Mouse (Mus musculus) monocyte, adult 5-6 weeks (primary cell): Measurements from ENCODE around the gene Pole4. TPM values are rescaled to one million over a fixed set of nuclear protein-coding genes. Genes with fewer than 3 reads are reported as not detected.
"Not testable (repeated sequence)": the region's sequence is repeated elsewhere in the genome, so short reads cannot be mapped to it uniquely, and the experiment has no call there.

Source experiments
- ATAC-seq: fragments of 153-309, 156-312 bp; replicated peaks from 2 replicates; pipeline ENCODE4 v1.8.0; 2017; ENCODE audit warnings: mild to moderate bottlenecking; ENCODE audit not compliant: low TSS enrichment, insufficient number of reproducible peaks, severe bottlenecking, poor library complexity, low FRiP score
- total RNA-seq: library from RNA; stranded (forward); fragments of 200-1000, 200-491, 200-594 nt; gene quantifications from 3 replicates; pipeline ENCODE4 v1.2.3, GENCODE M21; 2017

Gene Pole4
- total RNA-seq, 1 experiment from 2014 or later = 56.2 TPM

DNA sequence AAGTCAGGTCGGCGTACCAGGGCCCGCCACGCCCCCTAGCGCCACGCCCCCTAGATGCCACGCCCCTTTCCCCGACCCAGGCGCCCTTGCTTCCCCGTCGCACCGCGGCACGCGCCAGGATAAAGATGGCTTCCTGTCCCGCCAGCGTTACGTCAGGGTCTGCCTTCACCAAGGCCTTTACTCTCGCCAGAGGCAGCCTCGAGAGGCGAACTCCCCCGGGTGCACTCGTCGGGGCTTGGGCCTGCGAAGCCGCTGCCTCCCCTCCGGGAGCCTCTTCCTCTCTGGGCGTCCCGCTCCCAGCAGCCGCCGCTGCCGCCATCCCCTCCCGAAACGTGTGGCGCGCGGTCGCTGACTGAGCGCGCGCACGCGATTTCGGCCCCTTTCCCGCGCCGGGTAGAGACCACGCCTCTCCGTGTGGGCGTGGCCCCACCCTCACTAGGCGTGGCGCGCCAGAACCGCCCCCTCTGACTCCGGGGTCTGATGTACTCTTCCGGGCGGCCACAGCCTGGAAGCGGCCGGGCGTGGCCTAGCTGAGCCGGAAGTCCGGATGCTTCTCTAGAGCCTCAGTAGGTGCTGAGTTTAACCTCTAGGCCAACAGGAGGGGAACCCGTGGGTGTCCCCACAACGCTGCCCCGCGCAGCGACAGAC is 52.5 kb downstream of the Pole4 start:
- peak; percentile 94 for ATAC-seq

DNA sequence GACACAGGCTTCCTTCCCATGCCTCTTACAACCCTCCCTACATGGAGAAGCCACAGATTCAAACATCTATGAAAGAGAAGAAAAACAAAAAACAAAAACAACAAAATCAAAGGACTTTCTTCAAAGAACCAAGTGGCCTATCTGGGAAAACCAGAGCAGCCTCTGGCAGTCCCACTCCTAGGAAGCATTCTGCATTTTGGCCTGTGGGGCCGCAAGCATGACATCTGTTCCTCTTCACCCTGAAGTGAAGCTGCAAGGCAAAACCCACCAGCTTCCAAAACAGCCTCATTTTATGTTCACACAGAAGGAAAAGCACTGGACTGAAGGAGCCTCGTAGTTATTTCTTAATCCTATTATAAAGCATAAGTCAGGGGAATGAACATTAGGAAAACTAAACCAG is 56.1 kb downstream of the Pole4 start:
- no peak for ATAC-seq

DNA sequence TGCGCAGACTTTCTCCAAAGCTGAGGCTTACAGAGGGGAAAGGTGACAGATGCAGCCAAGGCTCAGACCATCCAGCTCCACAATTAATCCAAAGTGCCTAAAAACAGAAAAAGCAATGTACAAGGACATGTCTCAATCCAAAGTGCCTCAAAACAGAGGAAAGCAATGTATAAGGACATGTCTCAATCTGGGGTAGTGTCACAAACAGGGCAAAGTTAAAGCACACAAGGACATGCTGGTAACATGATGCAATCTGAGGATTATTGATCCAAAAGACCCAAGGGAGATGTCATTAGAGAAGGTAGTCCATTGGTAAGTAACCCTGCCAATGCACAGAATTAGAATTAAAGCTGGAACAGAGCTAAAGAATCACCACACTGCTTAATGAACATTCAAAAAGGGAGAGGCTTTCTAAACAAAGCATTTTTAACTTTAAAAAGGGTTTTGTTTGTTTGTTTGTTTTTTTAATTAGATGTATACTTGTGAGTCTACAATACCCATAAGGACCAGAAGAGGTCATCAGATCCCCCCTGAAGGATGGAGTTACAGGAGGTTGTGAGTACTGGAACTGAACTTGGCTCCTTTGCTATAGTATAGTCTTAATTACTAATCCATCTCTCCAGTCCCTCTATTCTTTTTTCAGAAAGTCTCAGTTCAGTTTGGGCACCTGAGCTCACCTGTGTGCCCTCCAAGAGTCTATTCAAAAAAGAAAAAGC is 57.1 kb downstream of the Pole4 start:
- ATAC-seq = no peak

- no peak for ATAC-seq
Observed at GRCm38 (mm10) chr6:82647001-82647400, 58.2 kb downstream of the Pole4 start.

GRCm38 (mm10) chr6:82640046-82640445 is 65.1 kb downstream of the Pole4 start:
- ATAC-seq = no peak

DNA sequence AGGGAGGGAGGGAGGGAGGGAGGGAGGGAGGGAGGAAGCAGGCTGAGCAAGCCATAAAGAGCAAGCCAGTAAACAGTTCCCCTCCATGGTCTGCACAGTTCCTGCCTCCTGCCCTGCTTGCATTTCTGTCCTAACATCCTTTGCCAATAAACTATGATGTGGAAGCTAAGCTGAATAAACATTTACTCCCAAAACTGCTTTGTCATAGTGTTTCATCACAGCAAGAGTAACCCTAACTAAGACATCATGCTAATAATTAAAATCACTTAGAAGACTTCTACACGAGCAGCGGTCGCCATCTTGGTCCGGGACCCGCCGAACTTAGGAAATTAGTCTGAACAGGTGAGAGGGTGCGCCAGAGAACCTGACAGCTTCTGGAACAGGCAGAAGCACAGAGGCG is 79.8 kb downstream of the Pole4 start:
- ATAC-seq = not testable (repeated sequence)

- no peak for ATAC-seq
Observed at GRCm38 (mm10) chr6:82613201-82613600, 92.0 kb downstream of the Pole4 start.

- ATAC-seq = no peak
Observed at GRCm38 (mm10) chr6:82611049-82611448, 94.1 kb downstream of the Pole4 start.

GRCm38 (mm10) chr6:82609339-82609926 is 95.7 kb downstream of the Pole4 start:
- no peak for ATAC-seq

DNA sequence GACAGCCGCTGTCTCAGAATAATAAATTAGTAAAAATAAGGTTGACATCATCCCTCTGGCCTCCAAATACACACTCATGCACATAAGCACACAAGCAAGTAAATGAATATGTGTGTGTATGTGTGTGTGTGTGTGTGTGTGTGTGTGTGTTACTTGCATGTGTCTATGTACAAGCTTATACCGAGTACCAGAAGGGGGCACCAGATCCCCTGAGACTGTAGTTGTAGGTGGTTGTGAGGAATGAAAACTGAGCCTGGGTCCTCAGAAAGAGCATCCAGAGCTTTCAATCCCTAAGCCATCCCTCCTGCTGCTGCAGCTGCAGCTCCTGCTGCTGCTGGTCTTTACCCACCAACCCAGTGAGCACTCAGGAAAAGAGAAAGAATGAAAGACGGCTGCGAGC is 96.4 kb downstream of the Pole4 start:
- no peak for ATAC-seq

GRCm38 (mm10) chr6:82604791-82605190 is 100.4 kb downstream of the Pole4 start:
- ATAC-seq = no peak

GRCm38 (mm10) chr6:82603665-82604064 is 101.5 kb downstream of the Pole4 start:
- no peak for ATAC-seq

GRCm38 (mm10) chr6:82603228-82603627 is 101.9 kb downstream of the Pole4 start:
- ATAC-seq = no peak

- no peak for ATAC-seq
Observed at GRCm38 (mm10) chr6:82595461-82596090, 109.6 kb downstream of the Pole4 start.

- no peak for ATAC-seq
Observed at GRCm38 (mm10) chr6:82589387-82589786, 115.8 kb downstream of the Pole4 start.

GRCm38 (mm10) chr6:82585396-82585795 is 119.8 kb downstream of the Pole4 start:
- ATAC-seq = no peak

- no peak for ATAC-seq
Observed at GRCm38 (mm10) chr6:82575445-82575844, 129.7 kb downstream of the Pole4 start.
